Mouse (Mus musculus): ENCODE measurements around the gene Gm13288. TPM values are rescaled to one million over a fixed set of nuclear protein-coding genes. Genes with fewer than 3 reads are reported as not detected.

Gene Gm13288
- polyA plus RNA-seq, 1 experiment from 2014 or later, result not detected

Other genes with a start within 250 kb of the Gm13288 start
- not detected in 2 replicates for gene Ifna15, start 247.3 kb upstream of the Gm13288 start, polyA plus RNA-seq (2016; fragmentation: Nextera tagmentation; extraction: Ambion mirVana)
- gene Ifna14, start 233.7 kb upstream of the Gm13288 start, polyA plus RNA-seq (2016; fragmentation: Nextera tagmentation; extraction: Ambion mirVana), result not detected in 2 replicates
- gene Ifna9, start 213.1 kb upstream of the Gm13288 start, polyA plus RNA-seq (2016; fragmentation: Nextera tagmentation; extraction: Ambion mirVana), result not detected in 2 replicates
- gene Ifna12, start 202.2 kb upstream of the Gm13288 start, polyA plus RNA-seq (2016; fragmentation: Nextera tagmentation; extraction: Ambion mirVana), result not detected in 2 replicates
- not detected in 2 replicates for gene C87499, start 171.1 kb upstream of the Gm13288 start, polyA plus RNA-seq (2016; fragmentation: Nextera tagmentation; extraction: Ambion mirVana)
- gene Ifna13, start 161.1 kb upstream of the Gm13288 start, polyA plus RNA-seq (2016; fragmentation: Nextera tagmentation; extraction: Ambion mirVana), result not detected in 2 replicates
- gene Ifna16, start 128.6 kb upstream of the Gm13288 start, polyA plus RNA-seq (2016; fragmentation: Nextera tagmentation; extraction: Ambion mirVana), result not detected in 2 replicates
- gene Ifna2, start 121.6 kb upstream of the Gm13288 start, polyA plus RNA-seq (2016; fragmentation: Nextera tagmentation; extraction: Ambion mirVana), result not detected in 2 replicates
- not detected in 2 replicates for gene Ifnab, start 114.2 kb upstream of the Gm13288 start, polyA plus RNA-seq (2016; fragmentation: Nextera tagmentation; extraction: Ambion mirVana)
- 1.6 and 2.0 TPM in 2 replicates for gene Gm26566, start 83.7 kb upstream of the Gm13288 start, polyA plus RNA-seq (2016; fragmentation: Nextera tagmentation; extraction: Ambion mirVana)
- gene Klhl9, start 83.1 kb upstream of the Gm13288 start, polyA plus RNA-seq (2016; fragmentation: Nextera tagmentation; extraction: Ambion mirVana), result 127 and 132 TPM in 2 replicates
- not detected in 2 replicates for gene Gm13271, start 50.7 kb upstream of the Gm13288 start, polyA plus RNA-seq (2016; fragmentation: Nextera tagmentation; extraction: Ambion mirVana)
- 0.32 and 0.46 TPM in 2 replicates for gene Gm13283, start 45.4 kb upstream of the Gm13288 start, polyA plus RNA-seq (2016; fragmentation: Nextera tagmentation; extraction: Ambion mirVana)
- gene Gm13290, start 31.7 kb upstream of the Gm13288 start, polyA plus RNA-seq (2016; fragmentation: Nextera tagmentation; extraction: Ambion mirVana), result 0.22 TPM in 1 of 2 replicates, not detected in the other
- not detected in 2 replicates for gene Gm13289, start 28.6 kb upstream of the Gm13288 start, polyA plus RNA-seq (2016; fragmentation: Nextera tagmentation; extraction: Ambion mirVana)
- not detected in 2 replicates for gene Gm13272, start 25.7 kb upstream of the Gm13288 start, polyA plus RNA-seq (2016; fragmentation: Nextera tagmentation; extraction: Ambion mirVana)
- not detected in 2 replicates for gene Ifnz, start 23.4 kb upstream of the Gm13288 start, polyA plus RNA-seq (2016; fragmentation: Nextera tagmentation; extraction: Ambion mirVana)
- not detected in 2 replicates for gene Gm13276, start 19.8 kb upstream of the Gm13288 start, polyA plus RNA-seq (2016; fragmentation: Nextera tagmentation; extraction: Ambion mirVana)
- not detected in 2 replicates for gene Gm13277, start 16.9 kb upstream of the Gm13288 start, polyA plus RNA-seq (2016; fragmentation: Nextera tagmentation; extraction: Ambion mirVana)
- gene Gm13278, start 14.0 kb upstream of the Gm13288 start, polyA plus RNA-seq (2016; fragmentation: Nextera tagmentation; extraction: Ambion mirVana), result not detected in 2 replicates
- not detected in 2 replicates for gene Gm13275, start 11.0 kb upstream of the Gm13288 start, polyA plus RNA-seq (2016; fragmentation: Nextera tagmentation; extraction: Ambion mirVana)
- not detected in 2 replicates for gene Gm13279, start 8.1 kb upstream of the Gm13288 start, polyA plus RNA-seq (2016; fragmentation: Nextera tagmentation; extraction: Ambion mirVana)
- gene Gm13285, start 5.9 kb upstream of the Gm13288 start, polyA plus RNA-seq (2016; fragmentation: Nextera tagmentation; extraction: Ambion mirVana), result 0.58 and 0.77 TPM in 2 replicates
- gene Gm13287, start 2.3 kb upstream of the Gm13288 start, polyA plus RNA-seq (2016; fragmentation: Nextera tagmentation; extraction: Ambion mirVana), result not detected in 2 replicates
- gene Ifna7, start 10.7 kb downstream of the Gm13288 start, polyA plus RNA-seq (2016; fragmentation: Nextera tagmentation; extraction: Ambion mirVana), result not detected in 2 replicates
- gene Ifna11, start 14.4 kb downstream of the Gm13288 start, polyA plus RNA-seq (2016; fragmentation: Nextera tagmentation; extraction: Ambion mirVana), result not detected in 2 replicates
- not detected in 2 replicates for gene Ifna6, start 21.9 kb downstream of the Gm13288 start, polyA plus RNA-seq (2016; fragmentation: Nextera tagmentation; extraction: Ambion mirVana)
- gene Ifna5, start 30.0 kb downstream of the Gm13288 start, polyA plus RNA-seq (2016; fragmentation: Nextera tagmentation; extraction: Ambion mirVana), result not detected in 2 replicates
- not detected in 2 replicates for gene Ifna4, start 36.3 kb downstream of the Gm13288 start, polyA plus RNA-seq (2016; fragmentation: Nextera tagmentation; extraction: Ambion mirVana)
- not detected in 2 replicates for gene Ifna1, start 44.6 kb downstream of the Gm13288 start, polyA plus RNA-seq (2016; fragmentation: Nextera tagmentation; extraction: Ambion mirVana)
- not detected in 2 replicates for gene Ifne, start 74.7 kb downstream of the Gm13288 start, polyA plus RNA-seq (2016; fragmentation: Nextera tagmentation; extraction: Ambion mirVana)

All from neural tube, embryonic 12.5 days (tissue).